Mouse (Mus musculus): ENCODE measurements around the gene Myo6.

- no peak for TF ChIP-seq POLR2A (IDR thresholded peaks at IDR 0.05; ENCODE audit: low read depth, low read length)
- TF ChIP-seq ZMIZ1 (IDR thresholded peaks at IDR 0.05; ENCODE audit: low read depth, low read length), result no peak
- no peak for TF ChIP-seq CTCF (conservative IDR thresholded peaks at IDR 0.05 in 1 of 2, IDR thresholded peaks at IDR 0.05 in 1 of 2; ENCODE audit: low read depth in 2 of 2, low read length in 2 of 2)
- no peak for TF ChIP-seq USF1 (IDR thresholded peaks at IDR 0.05; ENCODE audit: low read depth, low read length)
- no peak for TF ChIP-seq E2F4 (IDR thresholded peaks at IDR 0.05; ENCODE audit: insufficient replicate concordance, low read depth, low read length)
These were observed 142.8 kb downstream of the Myo6 start for GRCm38 (mm10) chr9:80307629-80308028.

Measured in CH12.LX (cell line).